ENCODE assay signal across 14 mouse cellular contexts in the genomic region with DNA sequence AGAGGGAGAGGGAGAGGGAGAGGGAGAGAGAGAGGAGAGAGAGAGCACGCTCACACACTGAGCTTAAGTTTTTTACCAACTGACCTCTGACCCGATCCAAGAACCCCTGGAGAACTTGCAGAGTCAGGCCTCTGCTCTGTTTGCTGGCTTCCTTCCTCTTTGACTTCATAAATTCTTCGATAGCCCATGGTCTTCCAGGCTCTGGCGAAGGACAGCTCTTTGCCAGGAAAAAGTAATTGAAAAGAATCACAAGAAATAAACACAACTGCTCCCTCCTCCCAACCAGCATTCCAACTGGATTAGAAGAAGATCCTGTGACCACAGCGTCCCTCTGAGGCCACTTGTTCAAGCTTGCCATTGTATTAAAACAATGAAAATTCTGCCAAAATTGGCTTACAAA.
DNase-seq lines count a peak whose midpoint lies in the region; ATAC-seq and TF ChIP-seq lines count a peak whose summit lies in the region.
"Had no signal": no experiment of that assay in that cellular context is flagged by ENCODE, and none has a peak within 500 bp of the region (broad histone marks: within the 10 kb centered on the region; RNA-seq: fewer than 3 reads in every experiment).

No protein-coding gene starts in this region.

- H3K9ac ChIP-seq in heart, embryonic 16.5 days (ENCODE audit: low read length) = no peak overlapping the region
- no peak overlapping the region for H3K9ac ChIP-seq in heart, embryonic 12.5 days
- no peak overlapping the region for H3K9ac ChIP-seq in liver, postnatal 0 days (replicated peaks)
- no peak overlapping the region for H3K9ac ChIP-seq in liver, embryonic 12.5 days
- no peak overlapping the region for H3K9ac ChIP-seq in embryonic facial prominence, embryonic 11.5 days (replicated peaks; ENCODE audit: low read length)
- H3K9ac ChIP-seq: hindbrain, embryonic 14.5 days; limb, embryonic 12.5 days; midbrain, embryonic 12.5 days; neural tube, embryonic 13.5 days had no signal

- H3K36me3 ChIP-seq in heart, embryonic 16.5 days (ENCODE audit: control insufficient read depth, insufficient read depth) = no peaks in the 10 kb centered on the region
- H3K36me3 ChIP-seq in heart, embryonic 12.5 days = no peaks in the 10 kb centered on the region
- no peaks in the 10 kb centered on the region for H3K36me3 ChIP-seq in liver, postnatal 0 days (replicated peaks; ENCODE audit: insufficient read depth, low read length)
- H3K36me3 ChIP-seq in liver, embryonic 12.5 days = no peaks in the 10 kb centered on the region
- H3K36me3 ChIP-seq in embryonic facial prominence, embryonic 11.5 days (replicated peaks; ENCODE audit: control insufficient read depth, insufficient read depth, low read depth, low read length) = no peaks in the 10 kb centered on the region
- H3K36me3 ChIP-seq: limb, embryonic 12.5 days; midbrain, embryonic 12.5 days; neural tube, embryonic 13.5 days had no signal

- no peak overlapping the region for H3K4me3 ChIP-seq in heart, embryonic 16.5 days (ENCODE audit: low read length)
- H3K4me3 ChIP-seq in heart, embryonic 12.5 days = no peak overlapping the region
- no peak overlapping the region for H3K4me3 ChIP-seq in liver, postnatal 0 days (ENCODE audit: low read depth, low read length)
- no peak overlapping the region for H3K4me3 ChIP-seq in liver, embryonic 12.5 days
- no peak overlapping the region for H3K4me3 ChIP-seq in embryonic facial prominence, embryonic 11.5 days (ENCODE audit: low read depth, low read length)
- H3K4me3 ChIP-seq: erythroblast, embryonic 14.5 days; limb, embryonic 12.5 days; midbrain, embryonic 12.5 days; neural tube, embryonic 13.5 days had no signal

- no peak for TF ChIP-seq EP300 in liver, postnatal 0 days (IDR thresholded peaks at IDR 0.05; ENCODE audit: low read depth)

- H3K9me3 ChIP-seq in heart, embryonic 16.5 days (replicated peaks; ENCODE audit: control insufficient read depth, low read length) = no peaks in the 10 kb centered on the region
- H3K9me3 ChIP-seq in heart, embryonic 12.5 days (replicated peaks) = no peaks in the 10 kb centered on the region
- H3K9me3 ChIP-seq in liver, postnatal 0 days (ENCODE audit: low read length) = no peaks in the 10 kb centered on the region
- no peaks in the 10 kb centered on the region for H3K9me3 ChIP-seq in liver, embryonic 12.5 days (replicated peaks)
- H3K9me3 ChIP-seq in embryonic facial prominence, embryonic 11.5 days (replicated peaks; ENCODE audit: control insufficient read depth, low read length) = no peaks in the 10 kb centered on the region
- H3K9me3 ChIP-seq: limb, embryonic 12.5 days; midbrain, embryonic 12.5 days; neural tube, embryonic 13.5 days had no signal

- ATAC-seq in heart, embryonic 16.5 days (replicated peaks; ENCODE audit: extremely low read depth, insufficient read depth, low FRiP score) = 0 out of 2 replicates have a peak, but pooled peaks have one; percentile 23
- ATAC-seq in heart, embryonic 12.5 days (ENCODE audit: insufficient number of reproducible peaks, low FRiP score) = no peak
- no peak for ATAC-seq in liver, postnatal 0 days
- ATAC-seq in liver, embryonic 12.5 days = no peak
- no peak for ATAC-seq in embryonic facial prominence, embryonic 11.5 days (replicated peaks; ENCODE audit: insufficient number of reproducible peaks, low FRiP score, low TSS enrichment, low read depth)

- 25% methylated on average over 5 of the region's 5 CpGs for WGBS in heart, embryonic 16.5 days
- WGBS in heart, embryonic 12.5 days = 24% methylated on average over 5 of the region's 5 CpGs
- 20% methylated on average over 5 of the region's 5 CpGs for WGBS in liver, postnatal 0 days (ENCODE audit: insufficient replicate concordance)
- WGBS in liver, embryonic 12.5 days (ENCODE audit: insufficient replicate concordance) = 19% methylated on average over 5 of the region's 5 CpGs
- WGBS in embryonic facial prominence, embryonic 11.5 days = 6% methylated on average over 5 of the region's 5 CpGs

- DNase-seq in liver, postnatal 0 days = no peak
- DNase-seq in embryonic facial prominence, embryonic 11.5 days (ENCODE audit: low spot score) = peak; percentile 43
- peak; percentile 27 for DNase-seq in lung, postnatal 36 days
- DNase-seq in spleen, postnatal 10 days (ENCODE audit: low spot score in 2 of 2) = no peak
- DNase-seq in c-Kit-positive CD71-positive TER-119-positive erythroid progenitor cells, embryonic 14.5 days (ENCODE audit: low spot score) = no peak
- DNase-seq: cerebellum, adult 9-11 months had no signal

- no peaks in the 10 kb centered on the region for H3K27me3 ChIP-seq in heart, embryonic 16.5 days (ENCODE audit: control insufficient read depth, insufficient read depth, low read length)
- H3K27me3 ChIP-seq in heart, embryonic 12.5 days (replicated peaks) = no peaks in the 10 kb centered on the region
- H3K27me3 ChIP-seq in liver, postnatal 0 days (ENCODE audit: insufficient read depth, low read length) = no peaks in the 10 kb centered on the region
- H3K27me3 ChIP-seq in liver, embryonic 12.5 days (replicated peaks) = no peaks in the 10 kb centered on the region; the same call in 1 of the 2 replicates
- H3K27me3 ChIP-seq in embryonic facial prominence, embryonic 11.5 days (ENCODE audit: control insufficient read depth, insufficient read depth, low read length) = no peaks in the 10 kb centered on the region

- H3K4me1 ChIP-seq in heart, embryonic 16.5 days (ENCODE audit: control insufficient read depth, insufficient read depth, low read length) = 0 out of 2 replicates have a peak, but pooled peaks cover 3% of the 10 kb centered on the region
- no peaks in the 10 kb centered on the region for H3K4me1 ChIP-seq in heart, embryonic 12.5 days (replicated peaks)
- no peaks in the 10 kb centered on the region for H3K4me1 ChIP-seq in liver, postnatal 0 days (ENCODE audit: insufficient read depth)
- H3K4me1 ChIP-seq in liver, embryonic 12.5 days = no peaks in the 10 kb centered on the region
- H3K4me1 ChIP-seq in embryonic facial prominence, embryonic 11.5 days (ENCODE audit: control insufficient read depth, insufficient read depth, low read length) = no peaks in the 10 kb centered on the region; the same call in 1 of the 2 replicates

- peak; percentile 40 for TF ChIP-seq CTCF in liver, postnatal 0 days (IDR thresholded peaks at IDR 0.05; ENCODE audit: low read depth)

- no peak overlapping the region for H3K27ac ChIP-seq in heart, embryonic 16.5 days (ENCODE audit: low read length)
- no peak overlapping the region for H3K27ac ChIP-seq in heart, embryonic 12.5 days (ENCODE audit: poor library complexity, severe bottlenecking)
- no peak overlapping the region for H3K27ac ChIP-seq in liver, postnatal 0 days (ENCODE audit: low read depth)
- H3K27ac ChIP-seq in liver, embryonic 12.5 days = no peak overlapping the region
- H3K27ac ChIP-seq in embryonic facial prominence, embryonic 11.5 days (replicated peaks; ENCODE audit: low read depth, low read length) = no peak overlapping the region
- H3K27ac ChIP-seq: hindbrain, embryonic 14.5 days; limb, embryonic 12.5 days; midbrain, embryonic 12.5 days; neural tube, embryonic 13.5 days had no signal

- H3K4me2 ChIP-seq in heart, embryonic 16.5 days (ENCODE audit: low read depth, low read length) = no peak overlapping the region
- no peak overlapping the region for H3K4me2 ChIP-seq in heart, embryonic 12.5 days
- H3K4me2 ChIP-seq in liver, postnatal 0 days (ENCODE audit: low read depth, low read length) = no peak overlapping the region
- H3K4me2 ChIP-seq in liver, embryonic 12.5 days = no peak overlapping the region
- H3K4me2 ChIP-seq in embryonic facial prominence, embryonic 11.5 days (ENCODE audit: low read depth, low read length) = no peak overlapping the region
- H3K4me2 ChIP-seq: hindbrain, embryonic 14.5 days; limb, embryonic 12.5 days; midbrain, embryonic 12.5 days; neural tube, embryonic 13.5 days had no signal

Comparison
In these comparisons a context has a peak if more than half of its experiments do, and no peak if none do; other contexts are left out.
1. DNase-seq: peak in embryonic facial prominence, embryonic 11.5 days (single experiment) and lung, postnatal 36 days (single experiment); none in liver, postnatal 0 days (single experiment), spleen, postnatal 10 days (0 of 2) and c-Kit-positive CD71-positive TER-119-positive erythroid progenitor cells, embryonic 14.5 days (single experiment).